Mouse (Mus musculus) lung, postnatal 0 days (tissue): ENCODE data around the gene Fbxw11. TPM values are rescaled to one million over a fixed set of nuclear protein-coding genes. Genes with fewer than 3 reads are reported as not detected.
"Not testable (repeated sequence)": the region's sequence is repeated elsewhere in the genome, so short reads cannot be mapped to it uniquely, and the experiment has no call there.

ENCODE experiments used
- ATAC-seq: fragments of 200-750 bp; cut with Nextera tagmentation; 2 replicates; pipeline ENCODE4 v1.8.0; 2017; ENCODE audit warnings: moderate library complexity
- DNase-seq: peaks from one replicate; pipeline ENCODE4 v3.0.0-alpha.2; 2016; ENCODE audit warnings: low spot score
- H3K27ac ChIP-seq: fragments of 300-500 bp; sonication (generic); 2 replicates; pipeline ENCODE4 v1.5.1; 2014; ENCODE audit warnings: antibody characterized with exemption, mild to moderate bottlenecking, low read length, mixed read lengths
- H3K27me3 ChIP-seq: fragments of 300-500 bp; sonication (generic); replicated peaks from 2 replicates; pipeline ENCODE4 v1.6.1; 2014; ENCODE audit warnings: low read length, mixed read lengths; ENCODE audit not compliant: insufficient read depth
- H3K36me3 ChIP-seq: fragments of 300-500 bp; sonication (generic); 2 replicates; pipeline ENCODE4 v1.6.1; 2014; ENCODE audit warnings: low read length, mixed read lengths; ENCODE audit not compliant: insufficient read depth
- H3K4me1 ChIP-seq: fragments of 300-500 bp; sonication (generic); 2 replicates; pipeline ENCODE4 v1.6.1; 2014; ENCODE audit warnings: antibody characterized with exemption, low read depth, low read length, mixed read lengths; ENCODE audit not compliant: insufficient read depth
- H3K4me2 ChIP-seq: fragments of 300-500 bp; sonication (generic); replicated peaks from 2 replicates; pipeline ENCODE4 v1.6.1; 2014; ENCODE audit warnings: low read depth, mild to moderate bottlenecking, low read length, moderate library complexity, mixed read lengths
- H3K4me3 ChIP-seq: fragments of 300-500 bp; sonication (generic); 2 replicates; pipeline ENCODE4 v1.5.1; 2014; ENCODE audit warnings: low read depth, low read length
- H3K9ac ChIP-seq: fragments of 300-500 bp; sonication (generic); replicated peaks from 2 replicates; pipeline ENCODE4 v1.6.1; 2014; ENCODE audit warnings: low read depth, mild to moderate bottlenecking
- H3K9me3 ChIP-seq: fragments of 300-500 bp; sonication (generic); 2 replicates; pipeline ENCODE4 v1.6.1; 2016; ENCODE audit warnings: low read length, mixed read lengths
- CTCF ChIP-seq: IDR thresholded peaks from 2 replicates; pipeline ENCODE4 v1.5.1; 2016; ENCODE audit warnings: antibody characterized with exemption, mild to moderate bottlenecking
- EP300 ChIP-seq: IDR thresholded peaks from 2 replicates; pipeline ENCODE4 v1.6.1; 2016; ENCODE audit warnings: antibody characterized with exemption, mild to moderate bottlenecking, control low read depth
- WGBS: fragments of 180-500 bp; shearing (Covaris S2); extraction: QIAGEN DNeasy Blood & Tissue Kit; methylation state at CpG from one replicate; pipeline ENCODE4 v1.1.7; 2014; 5-methylcytosine and 5-hydroxymethylcytosine counted together
- polyA plus RNA-seq: library from polyadenylated mRNA; unstranded; fragments of >200 nt; fragmentation: Nextera tagmentation; extraction: Ambion mirVana; gene quantifications from 2 replicates; pipeline ENCODE4 v1.2.1, GENCODE M21; 2015

The Fbxw11 gene
- polyA plus RNA-seq, 1 experiment from 2014 or later = 46.6 TPM

DNA sequence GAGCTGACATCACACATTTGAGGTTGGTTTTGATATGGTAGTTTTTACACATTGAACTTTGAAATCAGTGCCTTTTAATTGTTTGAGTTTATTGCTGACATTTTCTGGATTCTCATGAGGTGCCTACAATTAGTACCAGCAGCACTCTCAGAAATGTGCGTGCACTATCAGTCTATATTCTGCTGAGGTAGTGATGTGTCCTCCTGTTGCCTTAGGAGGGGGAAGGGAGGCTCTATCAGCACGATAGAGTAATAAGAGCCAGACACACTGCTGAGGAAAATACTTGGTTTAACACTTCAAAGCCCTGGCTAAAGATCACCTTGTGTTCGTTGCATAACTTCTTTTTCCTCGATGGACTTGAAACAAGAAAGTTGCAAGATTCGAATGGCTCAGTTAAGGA lies 73.4 kb downstream of the Fbxw11 start:
- Histone ChIP-seq H3K27ac (no peak overlapping the region), H3K4me3 (no peak overlapping the region), H3K9me3 (no peaks in the 10 kb centered on the region), H3K27me3 (no peaks in the 10 kb centered on the region), H3K36me3 (no peaks in the 10 kb centered on the region; the same call in 1 of the 2 replicates), H3K4me1 (0 out of 2 replicates have a peak, but pooled peaks cover 3% of the 10 kb centered on the region), H3K9ac (no peak overlapping the region), H3K4me2 (no peak overlapping the region)
- no peak for DNase-seq
- TF ChIP-seq CTCF = no peak
- TF ChIP-seq EP300 = no peak
- no peak for ATAC-seq
- WGBS = 56% methylated on average over 5 of the region's 5 CpGs

DNA sequence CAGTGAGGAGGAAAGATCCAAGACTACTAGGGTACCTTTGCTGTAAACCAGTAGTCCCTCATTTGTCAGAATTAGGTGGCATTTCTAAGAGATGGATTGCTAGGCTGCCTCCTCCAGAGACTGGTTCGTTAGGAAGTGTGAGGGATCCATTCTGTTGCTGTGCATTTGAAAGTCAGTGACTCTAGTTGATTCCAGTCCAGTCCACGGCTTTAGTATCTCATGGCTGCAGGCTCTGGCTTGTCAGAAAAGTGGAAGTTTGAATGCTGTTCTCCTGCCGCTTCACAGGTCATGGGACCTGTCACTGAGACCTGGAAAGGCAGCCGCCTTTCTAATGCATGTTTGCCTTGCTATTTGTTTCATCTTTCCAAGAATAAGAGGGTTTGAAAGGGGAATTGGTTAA lies 74.4 kb downstream of the Fbxw11 start:
- H3K36me3 ChIP-seq = no peaks in the 10 kb centered on the region; the same call in 1 of the 2 replicates
- ATAC-seq = no peak
- DNase-seq = no peak
- H3K4me3 ChIP-seq = no peak overlapping the region
- 77% methylated on average over 4 of the region's 4 CpGs for WGBS
- no peak overlapping the region for H3K4me2 ChIP-seq
- no peak overlapping the region for H3K27ac ChIP-seq
- no peak overlapping the region for H3K9ac ChIP-seq
- no peaks in the 10 kb centered on the region for H3K9me3 ChIP-seq
- no peaks in the 10 kb centered on the region for H3K27me3 ChIP-seq
- 0 out of 2 replicates have a peak, but pooled peaks cover 3% of the 10 kb centered on the region for H3K4me1 ChIP-seq
- TF ChIP-seq CTCF (no peak), EP300 (no peak)

DNA sequence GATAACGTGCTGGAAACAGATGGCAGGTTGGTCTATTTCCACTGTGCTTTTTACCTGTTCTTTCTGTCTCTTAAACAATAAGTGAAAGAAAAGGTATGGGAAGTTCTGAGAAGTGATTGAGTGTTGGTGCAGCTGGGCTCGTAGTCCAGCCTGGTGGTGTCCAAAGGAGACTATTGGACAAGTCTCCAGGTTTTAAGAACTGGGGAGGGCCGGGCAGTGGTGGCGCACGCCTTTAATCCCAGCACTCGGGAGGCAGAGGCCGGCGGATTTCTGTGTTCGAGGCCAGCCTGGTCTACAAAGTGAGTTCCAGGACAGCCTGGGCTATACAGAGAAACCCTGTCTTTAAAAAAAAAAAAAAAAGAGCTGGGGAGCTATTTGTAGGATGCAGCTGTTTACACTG lies 75.2 kb downstream of the Fbxw11 start:
- H3K9ac ChIP-seq, H3K27me3 ChIP-seq, H3K27ac ChIP-seq, H3K4me2 ChIP-seq, DNase-seq, H3K4me3 ChIP-seq, H3K9me3 ChIP-seq, H3K4me1 ChIP-seq, H3K36me3 ChIP-seq, ATAC-seq: not testable (repeated sequence)
- WGBS = 89% methylated on average over 9 of the region's 9 CpGs

DNA sequence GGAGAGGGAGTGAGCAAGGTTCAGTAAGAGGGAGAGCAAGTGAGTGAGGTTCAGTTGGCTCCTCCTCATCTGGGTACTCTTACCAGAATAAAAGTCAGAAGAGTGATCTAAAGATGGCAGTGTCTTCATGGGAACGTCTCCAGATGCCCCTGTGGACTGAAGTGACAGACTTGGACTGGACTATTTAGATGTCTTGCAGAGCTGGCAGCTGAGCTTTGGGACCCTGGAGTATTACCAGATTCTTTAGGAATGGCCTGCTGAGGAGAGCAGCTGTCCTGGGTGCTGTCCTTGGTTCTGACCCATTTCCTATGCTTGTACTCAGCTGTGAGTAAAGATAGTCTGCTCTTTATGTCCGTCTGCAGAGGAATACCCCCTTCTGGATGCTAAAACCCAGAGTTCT lies 75.8 kb downstream of the Fbxw11 start:
- Histone ChIP-seq H3K4me3 (no peak overlapping the region), H3K9ac (no peak overlapping the region), H3K4me1 (0 out of 2 replicates have a peak, but pooled peaks cover 3% of the 10 kb centered on the region), H3K9me3 (no peaks in the 10 kb centered on the region), H3K36me3 (no peaks in the 10 kb centered on the region), H3K27me3 (no peaks in the 10 kb centered on the region), H3K27ac (no peak overlapping the region), H3K4me2 (no peak overlapping the region)
- ATAC-seq (peak; percentile 65), DNase-seq (peak; percentile 50)
- no peak for TF ChIP-seq EP300
- no peak for TF ChIP-seq CTCF
- 54% methylated on average over 2 of the region's 2 CpGs for WGBS

DNA sequence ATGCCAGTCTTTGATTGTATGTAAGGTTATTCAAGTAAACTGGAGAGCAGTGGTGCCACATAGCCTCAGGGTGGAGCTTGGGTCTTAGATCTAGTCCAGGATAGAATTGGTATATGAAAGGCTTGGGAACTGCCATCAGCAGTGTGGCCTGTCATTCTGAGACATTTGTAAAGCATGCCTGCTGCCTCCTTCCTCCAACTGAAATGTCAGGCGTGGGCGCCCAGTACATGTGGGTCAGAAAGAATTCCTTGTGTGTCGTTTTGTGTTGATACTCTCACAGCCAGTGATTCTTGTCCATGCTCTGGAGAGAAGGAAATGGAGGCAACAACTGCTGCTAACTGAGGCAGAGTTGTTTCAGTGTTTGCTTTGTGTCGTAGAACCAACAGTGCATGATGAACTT lies 76.5 kb downstream of the Fbxw11 start:
- Histone ChIP-seq H3K4me2 (no peak overlapping the region), H3K36me3 (no peaks in the 10 kb centered on the region), H3K27ac (no peak overlapping the region), H3K9ac (no peak overlapping the region), H3K27me3 (no peaks in the 10 kb centered on the region), H3K4me1 (0 out of 2 replicates have a peak, but pooled peaks cover 3% of the 10 kb centered on the region), H3K4me3 (no peak overlapping the region), H3K9me3 (no peaks in the 10 kb centered on the region)
- DNase-seq (no peak), ATAC-seq (no peak)
- TF ChIP-seq EP300 (no peak), CTCF (no peak)
- WGBS = 82% methylated on average over 4 of the region's 4 CpGs

DNA sequence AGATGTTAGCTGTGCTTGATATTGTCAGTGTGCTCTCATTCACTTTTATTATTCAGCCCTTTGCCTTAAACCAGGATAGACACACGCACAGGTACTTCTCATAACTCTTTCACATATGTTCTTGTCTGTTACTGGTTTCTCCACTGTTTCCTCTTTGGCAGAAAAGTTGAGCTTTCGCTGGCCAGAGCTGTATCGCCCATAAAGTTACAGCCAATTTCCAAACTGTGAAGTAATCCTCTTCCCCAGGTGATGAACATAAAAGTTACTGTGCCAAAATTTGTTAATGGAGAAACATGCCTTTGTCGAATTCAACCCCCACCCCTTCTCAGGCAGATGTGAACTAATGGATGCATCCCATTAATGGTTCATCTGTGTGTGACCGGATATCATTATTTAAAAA lies 80.1 kb downstream of the Fbxw11 start:
- no peaks in the 10 kb centered on the region for H3K9me3 ChIP-seq
- no peak overlapping the region for H3K4me3 ChIP-seq
- no peak overlapping the region for H3K4me2 ChIP-seq
- no peaks in the 10 kb centered on the region; the same call in 1 of the 2 replicates for H3K36me3 ChIP-seq
- 0 out of 2 replicates have a peak, but pooled peaks cover 3% of the 10 kb centered on the region for H3K4me1 ChIP-seq
- no peaks in the 10 kb centered on the region for H3K27me3 ChIP-seq
- ATAC-seq (no peak), DNase-seq (no peak)
- TF ChIP-seq EP300 = no peak
- TF ChIP-seq CTCF = no peak
- H3K27ac ChIP-seq = no peak overlapping the region
- no peak overlapping the region for H3K9ac ChIP-seq
- 90% methylated on average over 5 of the region's 5 CpGs for WGBS

DNA sequence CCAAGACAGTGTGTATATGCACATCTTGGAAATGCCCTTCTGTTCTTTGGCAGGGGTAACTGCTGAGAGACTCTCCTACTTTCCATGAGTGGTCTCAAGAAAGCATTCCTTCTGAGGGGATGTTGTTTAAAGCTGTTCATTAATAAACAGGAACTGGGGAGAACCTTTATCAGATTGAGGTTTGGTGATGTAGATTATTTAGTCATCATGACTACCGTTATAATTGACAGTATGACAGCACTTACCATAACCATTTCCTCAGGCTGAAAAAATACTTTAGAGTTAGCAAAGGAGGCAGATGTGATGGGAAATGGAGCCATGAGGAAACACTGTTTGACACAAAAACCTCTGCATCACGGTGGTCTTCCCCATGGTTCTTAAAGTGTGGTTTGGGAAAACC lies 80.8 kb downstream of the Fbxw11 start:
- Histone ChIP-seq H3K9ac (no peak overlapping the region), H3K27me3 (no peaks in the 10 kb centered on the region), H3K9me3 (no peaks in the 10 kb centered on the region), H3K4me1 (0 out of 2 replicates have a peak, but pooled peaks cover 3% of the 10 kb centered on the region), H3K36me3 (no peaks in the 10 kb centered on the region; the same call in 1 of the 2 replicates), H3K27ac (no peak overlapping the region), H3K4me3 (no peak overlapping the region), H3K4me2 (no peak overlapping the region)
- ATAC-seq (no peak), DNase-seq (no peak)
- 64% methylated on average over 2 of the region's 2 CpGs for WGBS
- TF ChIP-seq EP300 (no peak), CTCF (no peak)
